17 mouse cellular contexts compared by ENCODE assay signal in genomic region chr9:58549694-58550093, GRCm38 (mm10). TPM values are rescaled to one million over a fixed set of nuclear protein-coding genes. Genes with fewer than 3 reads are reported as not detected.
A peak's percentile ranks its signal among the peaks of the same experiment; 100 is the strongest.
DNase-seq lines count a peak whose midpoint lies in the region; ATAC-seq and TF ChIP-seq lines count a peak whose summit lies in the region.
"Had no signal": no experiment of that assay in that cellular context is flagged by ENCODE, and none has a peak within 500 bp of the region (broad histone marks: within the 10 kb centered on the region; RNA-seq: fewer than 3 reads in every experiment).

No protein-coding gene starts in this region.

- no peak for TF ChIP-seq POLR2A in cerebellum, adult 2 months (IDR thresholded peaks at IDR 0.05; ENCODE audit: borderline replicate concordance, insufficient read depth, low read length)
- no peak for TF ChIP-seq POLR2A in kidney, adult 2 months (IDR thresholded peaks at IDR 0.05; ENCODE audit: low read depth, low read length)

- TF ChIP-seq CTCF in cerebellum, adult 2 months (IDR thresholded peaks at IDR 0.05; ENCODE audit: borderline replicate concordance, insufficient read depth, low read depth, low read length): no peak
- no peak for TF ChIP-seq CTCF in kidney, adult 2 months (conservative IDR thresholded peaks at IDR 0.05; ENCODE audit: insufficient read depth, insufficient read length, low read depth, low read length)
- TF ChIP-seq CTCF in E14TG2a.4 (conservative IDR thresholded peaks at IDR 0.05; ENCODE audit: low read length): no peak

- peak; percentile 21 for DNase-seq in cerebellum, adult 8-10 months
- no peak for DNase-seq in cerebellum, adult 2 months
- DNase-seq in kidney, adult 2 months: peak; percentile 33
- peak; percentile 29 to 60 for DNase-seq in kidney, postnatal 25 days
- no peak for DNase-seq in spleen, postnatal 14 days (ENCODE audit: low spot score in 2 of 2)
- DNase-seq in testis, postnatal 14 days (ENCODE audit: low spot score): no peak
- DNase-seq: heart, postnatal 36 days; lung, postnatal 14 days; thymus, postnatal 14 days had no signal

- H3K27ac ChIP-seq in cerebellum, adult 2 months (ENCODE audit: insufficient read depth, low read length): no peak overlapping the region
- no peak overlapping the region for H3K27ac ChIP-seq in kidney, adult 2 months (ENCODE audit: insufficient read depth, low read depth, low read length)
- H3K27ac ChIP-seq in kidney, embryonic 15.5 days: no peak overlapping the region
- H3K27ac ChIP-seq: embryonic facial prominence, embryonic 13.5 days; forebrain, embryonic 10.5 days; heart, embryonic 10.5 days; liver, embryonic 12.5 days; midbrain, embryonic 12.5 days had no signal

- peaks cover 24% of the 10 kb centered on the region for H3K4me1 ChIP-seq in cerebellum, adult 2 months (ENCODE audit: control insufficient read depth, insufficient read depth, low read length)
- no peaks in the 10 kb centered on the region for H3K4me1 ChIP-seq in kidney, adult 2 months (ENCODE audit: control insufficient read depth, insufficient read depth, low read length)
- peaks cover 35% of the 10 kb centered on the region for H3K4me1 ChIP-seq in kidney, embryonic 15.5 days
- H3K4me1 ChIP-seq in E14TG2a.4 (replicated peaks; ENCODE audit: low read depth, low read length): peaks cover 97% of the 10 kb centered on the region

- no peaks in the 10 kb centered on the region for H3K27me3 ChIP-seq in cerebellum, adult 2 months (ENCODE audit: control insufficient read depth, insufficient read depth, low read length)
- H3K27me3 ChIP-seq in kidney, adult 2 months (replicated peaks; ENCODE audit: control insufficient read depth, insufficient read depth, low read length): no peaks in the 10 kb centered on the region
- H3K27me3 ChIP-seq in kidney, embryonic 15.5 days: no peaks in the 10 kb centered on the region
- H3K27me3 ChIP-seq in E14TG2a.4 (ENCODE audit: insufficient read depth, low read length): no peaks in the 10 kb centered on the region
- H3K27me3 ChIP-seq: embryonic facial prominence, embryonic 13.5 days; midbrain, embryonic 12.5 days had no signal

- WGBS in cerebellum, adult 2 months: 18% methylated on average over 3 of the region's 3 CpGs
- WGBS in kidney, adult 2 months: 50% methylated on average over 3 of the region's 3 CpGs
- 72% methylated on average over 3 of the region's 3 CpGs for WGBS in kidney, embryonic 15.5 days

- no peaks in the 10 kb centered on the region for H3K36me3 ChIP-seq in kidney, adult 2 months (ENCODE audit: control insufficient read depth, insufficient read depth, low read length)
- no peaks in the 10 kb centered on the region for H3K36me3 ChIP-seq in kidney, embryonic 15.5 days
- H3K36me3 ChIP-seq in E14TG2a.4 (ENCODE audit: insufficient read depth, low read length): peaks cover 21% of the 10 kb centered on the region
- H3K36me3 ChIP-seq: embryonic facial prominence, embryonic 13.5 days; forebrain, embryonic 10.5 days; heart, embryonic 10.5 days; liver, embryonic 12.5 days; midbrain, embryonic 12.5 days had no signal

- no peak overlapping the region for H3K4me3 ChIP-seq in cerebellum, adult 2 months (replicated peaks; ENCODE audit: insufficient read depth, low read depth, low read length)
- H3K4me3 ChIP-seq in kidney, adult 2 months (ENCODE audit: insufficient read depth, low read depth, low read length): no peak overlapping the region
- H3K4me3 ChIP-seq in kidney, embryonic 15.5 days (replicated peaks): no peak overlapping the region
- peak overlapping the region; percentile 43 for H3K4me3 ChIP-seq in E14TG2a.4 (replicated peaks; ENCODE audit: low read length)
- H3K4me3 ChIP-seq: embryonic facial prominence, embryonic 13.5 days; forebrain, embryonic 10.5 days; heart, embryonic 10.5 days; liver, embryonic 12.5 days; midbrain, embryonic 12.5 days had no signal

- ATAC-seq in kidney, embryonic 15.5 days (replicated peaks; ENCODE audit: low FRiP score): no peak
- ATAC-seq: inflammation-experienced regulatory T-cells, adult 6 months; liver, embryonic 12.5 days had no signal

- no peaks in the 10 kb centered on the region for H3K9me3 ChIP-seq in kidney, embryonic 15.5 days (replicated peaks)
- no peaks in the 10 kb centered on the region for H3K9me3 ChIP-seq in E14TG2a.4 (ENCODE audit: low read length)
- H3K9me3 ChIP-seq: embryonic facial prominence, embryonic 13.5 days; forebrain, embryonic 10.5 days; heart, embryonic 10.5 days; liver, embryonic 12.5 days; midbrain, embryonic 12.5 days had no signal

- H3K9ac ChIP-seq in kidney, embryonic 15.5 days: no peak overlapping the region
- H3K9ac ChIP-seq: embryonic facial prominence, embryonic 13.5 days; liver, embryonic 12.5 days; midbrain, embryonic 12.5 days had no signal

- no peak overlapping the region for H3K4me2 ChIP-seq in kidney, embryonic 15.5 days
- H3K4me2 ChIP-seq: embryonic facial prominence, embryonic 13.5 days; liver, embryonic 12.5 days; midbrain, embryonic 12.5 days had no signal

RNA-seq across cellular contexts. Expression of gene Cd276, which starts 5.5 kb away (rescaled TPM):
- 6.4 and 6.9 TPM in 2 replicates for polyA plus RNA-seq in cerebellum, adult 2 months (2012; rRNA removed)
- polyA plus RNA-seq in kidney, adult 2 months (2012; rRNA removed): 1.3 TPM in 2 replicates
- polyA plus RNA-seq in kidney, embryonic 15.5 days (2015; fragmentation: Nextera tagmentation; extraction: Ambion mirVana): 35.7 and 38.4 TPM in 2 replicates
- polyA plus RNA-seq: inflammation-experienced regulatory T-cells, adult 6 months had no signal

RNA-seq across cellular contexts. Expression of gene Nptn, which starts 32.3 kb away (rescaled TPM):
- polyA plus RNA-seq in cerebellum, adult 2 months (2012; rRNA removed): 1,284 and 1,476 TPM in 2 replicates
- 450 and 540 TPM in 2 replicates for polyA plus RNA-seq in kidney, adult 2 months (2012; rRNA removed)
- polyA plus RNA-seq in kidney, embryonic 15.5 days (2015; fragmentation: Nextera tagmentation; extraction: Ambion mirVana): 124 and 136 TPM in 2 replicates

Comparison
In these comparisons a context has a peak if more than half of its experiments do, and no peak if none do; other contexts are left out.
1. DNase-seq: peak in cerebellum, adult 8-10 months (single experiment), kidney, adult 2 months (single experiment) and kidney, postnatal 25 days (2 of 2); none in cerebellum, adult 2 months (0 of 2), spleen, postnatal 14 days (0 of 2) and testis, postnatal 14 days (single experiment).